Mouse (Mus musculus): ENCODE data around the gene Tmco3.

DNA sequence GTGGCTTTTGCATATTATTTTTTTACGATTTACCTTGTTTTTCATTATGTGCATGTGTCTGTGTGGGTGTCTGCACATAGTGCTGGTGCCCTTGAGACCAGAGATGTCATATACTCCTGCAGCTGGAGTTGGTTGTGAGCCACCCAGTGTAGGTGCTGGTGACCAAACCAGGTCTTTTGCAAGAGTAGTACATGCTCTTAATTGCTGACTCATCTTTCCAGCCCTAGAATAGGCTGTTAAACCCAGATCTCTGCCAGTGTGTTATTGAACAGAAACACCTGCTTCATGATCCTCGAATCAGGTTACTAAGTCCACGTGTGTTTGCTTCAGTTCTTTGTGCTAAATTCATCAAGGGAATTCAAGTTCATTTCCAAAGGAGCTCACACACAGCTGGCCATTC, 26.9 kb downstream of the Tmco3 start:
- TF ChIP-seq POLR2A (IDR thresholded peaks at IDR 0.05; ENCODE audit: insufficient read length, low read depth) (no peak), USF1 (IDR thresholded peaks at IDR 0.05; ENCODE audit: low read depth) (no peak), REST (IDR thresholded peaks at IDR 0.05; ENCODE audit: insufficient read depth, insufficient read length) (no peak), MAX (IDR thresholded peaks at IDR 0.05; ENCODE audit: low read depth) (no peak), TCF12 (IDR thresholded peaks at IDR 0.05; ENCODE audit: insufficient read depth, poor library complexity, severe bottlenecking) (no peak), E2F4 (IDR thresholded peaks at IDR 0.05; ENCODE audit: insufficient read depth) (no peak), MYOD1 (IDR thresholded peaks at IDR 0.05; ENCODE audit: control insufficient read depth in 1 of 3, insufficient read length in 2 of 3, low read depth in 2 of 3) (no peak), POLR2AphosphoS2 (IDR thresholded peaks at IDR 0.05; ENCODE audit: insufficient read length, low read depth) (no peak), MYOG (IDR thresholded peaks at IDR 0.05; ENCODE audit: control insufficient read depth in 1 of 3, insufficient read depth in 1 of 3, insufficient read length in 2 of 3, low read depth in 2 of 3) (no peak), TCF3 (IDR thresholded peaks at IDR 0.05; ENCODE audit: insufficient read length, low read depth) (no peak)
